Mouse (Mus musculus): ENCODE results near the gene Itih1. TPM values are rescaled to one million over a fixed set of nuclear protein-coding genes. Genes with fewer than 3 reads are reported as not detected.

Gene Itih1
- total RNA-seq, 2 experiments from 2014 or later: not detected

GRCm38 (mm10) chr14:30906001-30906400, 37.1 kb downstream of the Itih1 start:
- no peak for DNase-seq (ENCODE audit: low spot score in 2 of 2)

GRCm38 (mm10) chr14:30904307-30904706, 38.8 kb downstream of the Itih1 start:
- DNase-seq (ENCODE audit: low spot score in 2 of 2): no peak

GRCm38 (mm10) chr14:30903036-30903435, 40.1 kb downstream of the Itih1 start:
- DNase-seq (ENCODE audit: low spot score in 2 of 2): no peak

GRCm38 (mm10) chr14:30902628-30903027, 40.5 kb downstream of the Itih1 start:
- no peak for DNase-seq (ENCODE audit: low spot score in 2 of 2)

GRCm38 (mm10) chr14:30899972-30900371, 43.1 kb downstream of the Itih1 start:
- no peak for DNase-seq (ENCODE audit: low spot score in 2 of 2)

GRCm38 (mm10) chr14:30888271-30888732, 54.8 kb downstream of the Itih1 start:
- DNase-seq (ENCODE audit: low spot score in 2 of 2): peak; percentile 24 to 38

GRCm38 (mm10) chr14:30886204-30886603, 56.9 kb downstream of the Itih1 start, which contains the start of gene Itih4:
Itih4 (plus strand) TSS chr14:30886476.
- no peak for DNase-seq (ENCODE audit: low spot score in 2 of 2)

GRCm38 (mm10) chr14:30885298-30885697, 57.8 kb downstream of the Itih1 start:
- no peak for DNase-seq (ENCODE audit: low spot score in 2 of 2)

- DNase-seq (ENCODE audit: low spot score in 2 of 2): no peak
Measured at GRCm38 (mm10) chr14:30881718-30882108, 61.4 kb downstream of the Itih1 start.

- DNase-seq (ENCODE audit: low spot score in 2 of 2): peak; percentile 60 to 66
Measured at GRCm38 (mm10) chr14:30880811-30881717, 62.0 kb downstream of the Itih1 start.

GRCm38 (mm10) chr14:30880251-30880650, 62.8 kb downstream of the Itih1 start:
- DNase-seq (ENCODE audit: low spot score in 2 of 2): no peak

- no peak for DNase-seq (ENCODE audit: low spot score in 2 of 2)
Measured at GRCm38 (mm10) chr14:30879794-30880193, 63.3 kb downstream of the Itih1 start.

Other genes with a start within 250 kb of the Itih1 start
- gene Sfmbt1, start 228.4 kb downstream of the Itih1 start, total RNA-seq (2021): 10 to 100 TPM; 22.8 to 25.2 TPM
- gene Tmem110, start 117.7 kb downstream of the Itih1 start, total RNA-seq (2021): 10 to 100 TPM; 18.2 to 31.3 TPM
- 1 to 10 TPM; 2.4 to 2.7 TPM for gene Mustn1, start 64.1 kb downstream of the Itih1 start, total RNA-seq (2021)
- under 1 TPM in 1 of 2 experiments, not detected in 1; 0.37 TPM for gene Itih4, start 56.8 kb downstream of the Itih1 start, total RNA-seq (2021)
- gene Itih3, start 19.5 kb downstream of the Itih1 start, total RNA-seq (2021): 1 to 10 TPM; 8.8 to 8.9 TPM
- 10 to 100 TPM; 14.8 to 15.1 TPM for gene Nek4, start 8.1 kb upstream of the Itih1 start, total RNA-seq (2021)
- 10 to 100 TPM; 33.8 to 37.7 TPM for gene Glt8d1, start 58.1 kb upstream of the Itih1 start, total RNA-seq (2021)
- 100 to 1,000 TPM; 177 to 186 TPM for gene Spcs1, start 58.4 kb upstream of the Itih1 start, total RNA-seq (2021)
- 10 to 100 TPM; 71.0 to 71.2 TPM for gene Pbrm1, start 75.8 kb upstream of the Itih1 start, total RNA-seq (2021)
- gene Gnl3, start 75.9 kb upstream of the Itih1 start, total RNA-seq (2021): 10 to 100 TPM; 54.4 to 66.8 TPM
- gene Smim4, start 185.7 kb upstream of the Itih1 start, total RNA-seq (2021): 10 to 100 TPM; 32.5 to 33.5 TPM
- 10 to 100 TPM; 18.0 to 22.5 TPM for gene Nt5dc2, start 187.8 kb upstream of the Itih1 start, total RNA-seq (2021)
- 10 to 100 TPM; 26.9 to 40.4 TPM for gene Stab1, start 225.4 kb upstream of the Itih1 start, total RNA-seq (2021)